Mouse (Mus musculus) intestine, embryonic 16.5 days (tissue): ENCODE measurements around the gene Hgd. TPM values are rescaled to one million over a fixed set of nuclear protein-coding genes. Genes with fewer than 3 reads are reported as not detected.

Source experiments
- ATAC-seq: fragments of 200-750 bp; cut with Nextera tagmentation; 2 replicates; pipeline ENCODE4 v1.8.0; 2017; ENCODE audit warnings: moderate TSS enrichment, moderate library complexity
- H3K27ac ChIP-seq: fragments of 300-500 bp; sonication (generic); 2 replicates; pipeline ENCODE4 v1.5.1; 2014; ENCODE audit warnings: mild to moderate bottlenecking, low read length
- H3K27me3 ChIP-seq: fragments of 300-500 bp; sonication (generic); replicated peaks from 2 replicates; pipeline ENCODE4 v1.6.1; 2014; ENCODE audit warnings: low read length, control low read depth, mixed read lengths; ENCODE audit not compliant: control insufficient read depth, insufficient read depth
- H3K36me3 ChIP-seq: fragments of 300-500 bp; sonication (generic); 2 replicates; pipeline ENCODE4 v1.6.1; 2014; ENCODE audit warnings: low read length, control low read depth; ENCODE audit not compliant: control insufficient read depth, insufficient read depth
- H3K4me1 ChIP-seq: fragments of 300-500 bp; sonication (generic); 2 replicates; pipeline ENCODE4 v1.6.1; 2014; ENCODE audit warnings: low read length, control low read depth, mixed read lengths; ENCODE audit not compliant: control insufficient read depth, insufficient read depth
- H3K4me2 ChIP-seq: fragments of 300-500 bp; sonication (generic); 2 replicates; pipeline ENCODE4 v1.6.1; 2014; ENCODE audit warnings: low read depth, low read length, control low read depth
- H3K4me3 ChIP-seq: fragments of 300-500 bp; sonication (generic); 2 replicates; pipeline ENCODE4 v1.5.1; 2014; ENCODE audit warnings: mild to moderate bottlenecking, low read length
- H3K9ac ChIP-seq: fragments of 300-500 bp; sonication (generic); 2 replicates; pipeline ENCODE4 v1.6.1; 2014; ENCODE audit warnings: low read depth, low read length
- H3K9me3 ChIP-seq: fragments of 300-500 bp; sonication (generic); 2 replicates; pipeline ENCODE4 v1.6.1; 2016; ENCODE audit warnings: low read length, control low read depth; ENCODE audit not compliant: control insufficient read depth
- WGBS: fragments of 180-500 bp; shearing (Covaris S2); extraction: QIAGEN DNeasy Blood & Tissue Kit; methylation state at CpG from one replicate; pipeline ENCODE4 v1.1.7; 2014; 5-methylcytosine and 5-hydroxymethylcytosine counted together
- polyA plus RNA-seq: library from polyadenylated mRNA; unstranded; fragments of >200 nt; fragmentation: Nextera tagmentation; extraction: Ambion mirVana; gene quantifications from 2 replicates; pipeline ENCODE4 v1.2.1, GENCODE M21; 2015

The Hgd gene
- polyA plus RNA-seq, 1 experiment from 2014 or later, result 1.2 TPM

DNA sequence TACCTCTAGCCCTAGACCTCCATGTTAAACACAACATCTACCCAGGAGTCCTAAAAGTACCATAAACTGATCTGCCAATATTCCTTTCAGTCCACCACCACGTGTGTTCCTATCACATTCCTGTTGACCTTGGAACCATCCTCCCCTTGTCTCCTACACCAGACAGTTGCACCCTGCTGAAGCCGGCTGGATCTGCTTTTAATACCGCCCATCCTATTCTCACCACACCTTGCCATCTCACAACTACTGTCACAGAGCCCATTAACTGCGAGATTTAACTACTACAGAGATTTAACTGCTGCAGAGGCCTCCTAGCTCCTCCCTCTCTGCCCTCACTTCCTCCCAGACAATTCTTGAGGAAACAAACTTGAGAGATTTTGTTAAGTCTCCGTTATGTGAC, 71.5 kb downstream of the Hgd start:
- WGBS, result 81% methylated on average over 5 of the region's 5 CpGs
- no peak for ATAC-seq
- H3K36me3 ChIP-seq, result peaks cover 17% of the 10 kb centered on the region

DNA sequence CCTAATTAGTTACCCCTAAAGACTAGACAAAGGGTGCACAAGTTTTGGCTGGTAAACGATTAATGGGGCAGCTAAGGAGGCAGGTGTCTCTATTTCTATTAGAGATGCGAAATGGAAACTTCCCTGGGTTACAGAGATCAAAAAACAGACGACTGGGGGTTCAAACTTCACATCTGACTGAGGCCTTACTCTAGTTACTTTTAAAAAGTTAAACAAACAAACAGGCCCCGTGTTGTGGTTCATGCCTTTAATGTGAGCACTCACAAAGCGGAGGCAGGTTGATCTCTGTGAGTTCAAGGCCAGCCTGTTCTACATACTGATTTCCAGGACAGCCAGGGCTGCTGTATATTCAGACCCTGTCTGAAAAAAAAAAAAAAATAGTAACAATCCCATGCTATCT, 72.7 kb downstream of the Hgd start:
- Histone ChIP-seq H3K9me3 (no peaks in the 10 kb centered on the region), H3K27ac (no peak overlapping the region), H3K4me1 (peaks cover 10% of the 10 kb centered on the region), H3K4me3 (no peak overlapping the region; the same call in 1 of the 2 replicates), H3K36me3 (peaks cover 7% of the 10 kb centered on the region), H3K9ac (no peak overlapping the region), H3K4me2 (peak overlapping the region; percentile 52; the same call in 1 of the 2 replicates), H3K27me3 (no peaks in the 10 kb centered on the region)
- no peak for ATAC-seq
- 78% methylated on average over 5 of the region's 5 CpGs for WGBS

More for the DNA sequence above, 71.5 kb downstream of the Hgd start:
- Histone ChIP-seq H3K27ac (no peak overlapping the region), H3K27me3 (no peaks in the 10 kb centered on the region), H3K4me2 (no peak overlapping the region), H3K4me1 (peaks cover 10% of the 10 kb centered on the region), H3K9me3 (no peaks in the 10 kb centered on the region), H3K9ac (no peak overlapping the region), H3K4me3 (no peak overlapping the region)

DNA sequence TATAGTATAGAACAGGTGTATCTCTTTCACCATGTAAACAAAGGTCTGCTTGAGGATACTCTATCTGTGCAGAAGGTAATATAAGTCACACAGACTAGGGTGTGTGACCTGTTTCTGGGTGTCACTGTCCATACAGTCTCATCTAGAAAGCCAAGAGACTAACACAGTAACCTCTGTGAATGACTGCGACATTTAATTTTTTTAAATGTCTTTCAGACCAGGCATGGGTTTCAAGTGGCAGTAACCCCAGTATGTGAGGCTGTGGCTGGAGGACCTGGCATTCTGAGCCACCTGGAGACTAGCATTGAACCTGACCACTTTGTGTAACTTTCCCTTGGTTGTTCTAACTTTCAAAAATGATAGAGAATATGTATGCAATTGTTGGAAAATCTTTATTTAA, 73.1 kb downstream of the Hgd start:
- H3K36me3 ChIP-seq, result peaks cover 3% of the 10 kb centered on the region
- no peaks in the 10 kb centered on the region for H3K27me3 ChIP-seq
- peak overlapping the region; percentile 81; the same call in 1 of the 2 replicates for H3K4me3 ChIP-seq
- peak overlapping the region; percentile 52 for H3K4me2 ChIP-seq
- H3K4me1 ChIP-seq, result peaks cover 10% of the 10 kb centered on the region
- no peak overlapping the region for H3K27ac ChIP-seq
- no peaks in the 10 kb centered on the region for H3K9me3 ChIP-seq
- WGBS, result 91% methylated on average over 1 of the region's 1 CpGs
- no peak for ATAC-seq
- H3K9ac ChIP-seq, result peak overlapping the region; percentile 42; the same call in 1 of the 2 replicates

DNA sequence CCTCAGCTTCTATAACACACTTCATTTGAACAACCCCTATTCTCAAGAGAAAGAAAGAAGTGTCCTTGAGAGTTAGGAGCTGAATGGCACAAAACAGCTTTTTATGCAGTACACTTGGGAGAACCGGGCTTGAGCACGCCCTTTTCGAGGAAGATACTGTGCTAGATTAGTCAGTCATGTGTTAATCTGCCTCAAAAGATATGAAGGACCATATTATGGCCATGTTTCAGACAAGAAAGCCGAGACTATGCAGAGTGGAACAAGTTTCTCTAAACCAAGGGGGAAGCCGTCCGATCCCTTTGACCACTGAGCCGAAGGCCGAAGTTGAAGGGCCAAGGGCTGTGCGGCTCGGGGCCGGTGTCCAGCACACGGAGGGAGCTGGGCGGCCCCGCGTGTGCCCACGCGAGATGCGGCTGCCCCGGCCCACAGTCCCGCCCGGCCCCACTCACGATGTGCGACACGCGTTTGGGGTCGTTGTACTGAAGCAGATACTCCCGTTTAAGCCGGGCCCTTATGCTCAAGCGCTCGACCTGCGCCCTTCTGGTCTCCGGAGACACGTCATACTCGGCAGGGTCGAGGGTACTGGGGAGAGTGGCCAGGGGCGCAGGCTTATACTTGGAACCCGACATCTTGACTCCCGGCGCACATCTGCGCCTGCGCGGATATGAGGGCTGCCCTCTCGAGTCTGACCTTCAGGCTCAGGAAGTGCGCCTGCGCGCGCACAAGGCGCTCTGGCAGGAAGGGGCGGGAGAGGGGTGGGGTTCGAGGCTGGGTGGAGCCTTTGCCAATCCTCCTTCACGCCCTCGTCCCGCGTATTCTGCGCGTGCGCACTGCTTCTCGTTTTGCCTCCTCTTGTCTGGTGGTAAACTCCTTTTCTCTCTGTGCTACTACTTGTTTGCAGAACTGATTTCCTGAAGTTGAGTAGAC, 74.0 kb downstream of the Hgd start, which contains the start of gene Ndufb4:
Gene Ndufb4, minus strand, starts transcription at position 723 of the 927 bp plus-strand sequence.
- Histone ChIP-seq H3K4me2 (peak within 1 kb of the TSS; percentile 52), H3K4me1 (peaks cover 10% of the 10 kb centered on the region), H3K36me3 (no peaks in the 10 kb centered on the region), H3K4me3 (peak within 1 kb of the TSS; percentile 81), H3K27ac (peak within 1 kb of the TSS; percentile 81), H3K9me3 (no peaks in the 10 kb centered on the region), H3K27me3 (no peaks in the 10 kb centered on the region), H3K9ac (peak within 1 kb of the TSS; percentile 95)
- ATAC-seq, result peak; percentile 95
- WGBS, result under 1% methylated on average over 50 of the region's 58 CpGs

DNA sequence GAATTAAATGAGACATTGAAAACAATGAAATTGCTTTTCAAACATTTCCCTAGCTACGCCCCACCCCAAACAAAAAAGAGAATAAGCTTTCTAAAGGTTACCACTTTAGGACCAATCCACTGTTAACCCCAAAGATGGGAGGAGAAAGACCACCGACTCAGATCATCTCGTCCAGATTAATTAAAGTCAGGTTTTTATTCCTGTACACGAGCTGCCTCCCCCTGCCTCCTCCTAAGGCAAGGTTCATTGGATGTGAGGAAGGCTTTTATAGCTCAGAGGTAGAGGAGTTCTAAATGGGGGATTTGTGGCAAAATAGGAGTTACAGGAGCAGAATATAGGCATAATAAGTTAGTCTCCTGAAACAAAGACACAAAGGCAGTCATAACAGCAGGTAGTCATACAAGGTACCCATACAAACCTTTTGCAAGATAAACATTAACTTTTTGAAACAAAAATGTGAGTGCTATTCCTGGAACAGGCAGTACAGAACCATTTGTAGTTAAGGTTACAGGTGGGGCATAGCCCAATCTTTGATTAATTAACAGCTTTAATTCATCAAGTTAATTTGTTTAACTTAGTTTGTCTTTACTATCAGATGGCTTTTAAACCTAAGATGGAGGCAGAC, 75.0 kb downstream of the Hgd start:
- Histone ChIP-seq H3K9ac (no peak overlapping the region), H3K27me3 (no peaks in the 10 kb centered on the region), H3K4me1 (peaks cover 10% of the 10 kb centered on the region), H3K4me2 (peak overlapping the region; percentile 50; the same call in 1 of the 2 replicates), H3K4me3 (no peak overlapping the region), H3K36me3 (no peaks in the 10 kb centered on the region), H3K9me3 (no peaks in the 10 kb centered on the region), H3K27ac (peak overlapping the region; percentile 23)
- 63% methylated on average over 4 of the region's 4 CpGs for WGBS
- ATAC-seq, result no peak

DNA sequence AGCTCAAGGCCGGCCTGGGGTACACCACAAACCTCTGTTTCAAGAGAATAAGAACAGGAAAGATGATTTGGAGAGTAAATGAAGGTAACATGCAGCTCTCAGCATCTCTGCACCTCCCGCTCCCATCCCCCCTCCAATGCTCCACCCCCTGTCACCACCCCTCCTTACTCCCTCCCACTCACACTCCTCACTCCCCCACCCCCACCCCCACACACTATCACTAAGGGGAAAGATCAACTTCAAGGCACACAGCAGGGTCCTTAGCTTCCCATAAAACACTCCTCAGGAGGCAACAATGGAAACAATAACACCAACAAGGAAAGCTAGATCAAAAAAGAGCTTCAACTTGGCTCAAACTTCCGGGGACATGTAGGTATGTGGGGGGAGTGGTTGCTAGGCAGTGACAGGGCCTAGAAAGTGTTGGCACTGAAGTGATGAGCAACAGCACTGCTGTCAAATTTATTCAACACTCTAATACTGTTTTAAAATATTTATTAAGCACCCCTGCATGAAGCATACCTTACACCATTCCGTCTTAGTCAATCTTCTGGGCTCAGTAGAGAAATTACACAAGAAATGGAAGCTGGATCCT, 75.9 kb downstream of the Hgd start:
- Histone ChIP-seq H3K4me1 (peaks cover 10% of the 10 kb centered on the region), H3K9me3 (no peaks in the 10 kb centered on the region), H3K36me3 (no peaks in the 10 kb centered on the region), H3K27ac (no peak overlapping the region), H3K4me3 (no peak overlapping the region), H3K4me2 (no peak overlapping the region), H3K9ac (no peak overlapping the region), H3K27me3 (no peaks in the 10 kb centered on the region)
- ATAC-seq, result no peak
- 22% methylated on average over 4 of the region's 4 CpGs for WGBS

DNA sequence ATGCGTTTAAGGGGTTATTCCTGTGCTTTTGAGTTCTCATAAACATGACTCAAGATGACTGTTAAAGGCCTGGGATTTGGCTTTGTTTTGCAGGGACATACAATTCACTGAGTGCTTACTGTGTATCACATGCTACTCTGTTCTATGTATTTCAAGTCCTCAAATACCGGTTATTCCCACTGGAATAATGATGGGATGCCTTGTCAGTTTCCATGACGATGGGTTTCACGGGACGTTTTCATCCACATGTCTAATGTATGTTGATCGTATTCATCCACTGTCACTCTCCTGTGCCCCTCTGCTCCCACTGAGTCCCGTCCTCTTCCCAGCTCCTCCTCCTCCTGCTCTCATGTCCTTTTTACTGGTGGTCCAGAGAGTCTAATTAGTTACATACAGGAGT, 76.8 kb downstream of the Hgd start:
- H3K4me1 ChIP-seq, result peaks cover 10% of the 10 kb centered on the region
- no peak overlapping the region for H3K9ac ChIP-seq
- no peaks in the 10 kb centered on the region for H3K9me3 ChIP-seq
- no peak overlapping the region for H3K27ac ChIP-seq
- no peak overlapping the region for H3K4me2 ChIP-seq
- no peak overlapping the region for H3K4me3 ChIP-seq
- H3K27me3 ChIP-seq, result no peaks in the 10 kb centered on the region
- WGBS, result 75% methylated on average over 7 of the region's 7 CpGs
- no peaks in the 10 kb centered on the region for H3K36me3 ChIP-seq
- no peak for ATAC-seq

DNA sequence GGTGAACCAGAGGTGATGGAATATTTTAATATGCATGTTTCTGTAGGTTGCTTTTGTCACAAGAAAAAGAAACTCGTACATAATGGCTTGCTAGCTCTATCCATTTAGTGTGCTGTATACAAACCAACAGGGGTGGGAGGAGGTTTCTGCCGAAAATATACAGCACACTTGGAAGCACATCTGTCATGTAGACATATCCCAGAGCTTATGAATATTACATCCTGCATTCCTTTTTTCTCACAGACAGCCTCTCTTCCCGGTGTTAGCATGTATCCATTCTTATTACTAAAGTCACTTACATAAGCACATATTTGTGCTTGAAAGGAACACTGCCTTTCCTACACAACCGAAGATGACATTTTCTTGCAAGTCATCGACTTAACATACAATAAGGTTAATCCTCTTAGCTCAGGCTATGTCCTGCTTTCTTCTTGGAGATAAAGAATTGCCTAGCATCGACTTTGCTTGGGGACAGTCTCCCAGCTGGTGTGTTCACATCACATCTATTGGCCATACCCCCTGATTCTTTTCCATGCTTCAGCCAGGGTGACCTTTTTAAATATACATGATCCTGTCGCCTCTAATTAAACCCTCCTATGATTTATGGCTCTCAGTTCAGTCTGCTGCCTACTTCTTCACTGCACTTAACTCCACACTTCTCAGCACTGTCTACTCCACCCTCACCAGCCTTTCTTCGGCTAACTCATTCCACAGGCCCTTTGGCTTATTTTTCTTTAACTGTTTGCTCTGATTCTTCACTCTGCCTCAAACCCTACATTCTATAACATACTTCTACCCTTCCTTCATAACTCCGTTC, 83.9 kb downstream of the Hgd start:
- no peak overlapping the region for H3K27ac ChIP-seq
- WGBS, result 51% methylated on average over 9 of the region's 9 CpGs

More for the DNA sequence above, 83.9 kb downstream of the Hgd start:
- H3K4me2 ChIP-seq, result no peak overlapping the region
- no peaks in the 10 kb centered on the region for H3K9me3 ChIP-seq
- H3K4me1 ChIP-seq, result no peaks in the 10 kb centered on the region
- no peak for ATAC-seq
- H3K4me3 ChIP-seq, result no peak overlapping the region
- H3K36me3 ChIP-seq, result no peaks in the 10 kb centered on the region
- H3K27me3 ChIP-seq, result no peaks in the 10 kb centered on the region
- H3K9ac ChIP-seq, result no peak overlapping the region
